Mouse (Mus musculus) heart, adult 9 months (tissue): ENCODE data around the gene Ube2j2.

ENCODE experiments used
- DNase-seq, 2 experiments: peaks; one replicate each; pipeline ENCODE4 v3.0.0; 2022; ENCODE audit warnings: low spot score in 2 of 2

Ube2j2 gene

GRCm38 (mm10) chr4:155963106-155963505, 19.5 kb downstream of the Ube2j2 start:
- no peak for DNase-seq

- no peak for DNase-seq
Observed at GRCm38 (mm10) chr4:155964396-155964795, 20.8 kb downstream of the Ube2j2 start.

- DNase-seq, result no peak
Observed at GRCm38 (mm10) chr4:155969043-155969653, 25.5 kb downstream of the Ube2j2 start.

GRCm38 (mm10) chr4:155970286-155970685, 26.7 kb downstream of the Ube2j2 start:
- no peak for DNase-seq

GRCm38 (mm10) chr4:155972651-155973050, 29.0 kb downstream of the Ube2j2 start:
- DNase-seq, result no peak

GRCm38 (mm10) chr4:155973239-155973638, 29.6 kb downstream of the Ube2j2 start:
- DNase-seq, result no peak

GRCm38 (mm10) chr4:155981436-155982082, 37.9 kb downstream of the Ube2j2 start:
- DNase-seq, result no peak

- no peak for DNase-seq
Observed at GRCm38 (mm10) chr4:155983788-155984187, 40.2 kb downstream of the Ube2j2 start.

GRCm38 (mm10) chr4:155991211-155991907, 47.7 kb downstream of the Ube2j2 start:
- DNase-seq, result peak in 1 of 2 experiments; percentile 5

- no peak for DNase-seq
Observed at GRCm38 (mm10) chr4:155991908-155992230, 48.2 kb downstream of the Ube2j2 start.

GRCm38 (mm10) chr4:155992241-155992905, 48.7 kb downstream of the Ube2j2 start, which contains the start of the genes B3galt6 and Sdf4:
Gene B3galt6, minus strand, starts transcription at chr4:155992649.
Gene Sdf4, plus strand, starts transcription at chr4:155992872.
- peak; percentile 77 to 88 for DNase-seq

GRCm38 (mm10) chr4:155992906-155993547, 49.4 kb downstream of the Ube2j2 start:
- DNase-seq, result peak; percentile 97

GRCm38 (mm10) chr4:155993606-155994005, 50.0 kb downstream of the Ube2j2 start:
- DNase-seq, result no peak

GRCm38 (mm10) chr4:156004109-156004508, 60.5 kb downstream of the Ube2j2 start:
- no peak for DNase-seq

GRCm38 (mm10) chr4:156008369-156008768, 64.7 kb downstream of the Ube2j2 start:
- no peak for DNase-seq
